Mouse (Mus musculus) lung, adult 2 months (tissue): ENCODE measurements around the gene Barx1.

Experiments used
- CTCF ChIP-seq: fragments of 200-500 bp; IDR thresholded peaks from 2 replicates; pipeline ENCODE4 v1.5.1; 2011; ENCODE audit warnings: mild to moderate bottlenecking, low read length, control low read depth; ENCODE audit not compliant: insufficient read depth
- POLR2A ChIP-seq: fragments of 200-500 bp; IDR thresholded peaks from 2 replicates; pipeline ENCODE4 v1.6.1; 2011; ENCODE audit warnings: low read depth, mild to moderate bottlenecking, control low read depth, low read length, borderline replicate concordance; ENCODE audit errors: extremely low read depth

GRCm38 (mm10) chr13:48672312-48672840 lies 9.6 kb downstream of the Barx1 start:
- TF ChIP-seq CTCF (no peak), POLR2A (no peak)
